Mouse (Mus musculus) left cerebral cortex, adult 9 months (tissue): ENCODE data around the gene Fras1.
A peak's percentile ranks its signal among the peaks of the same experiment; 100 is the strongest.

ENCODE experiments used
- DNase-seq, 2 experiments: peaks; one replicate each; pipeline ENCODE4 v3.0.0; 2022; ENCODE audit warnings: low spot score in 2 of 2

The Fras1 gene

GRCm38 (mm10) chr5:96681085-96681484 is 307.3 kb downstream of the Fras1 start:
- DNase-seq: no peak

- DNase-seq: no peak
Measured at GRCm38 (mm10) chr5:96682777-96683176, 309.0 kb downstream of the Fras1 start.

DNA sequence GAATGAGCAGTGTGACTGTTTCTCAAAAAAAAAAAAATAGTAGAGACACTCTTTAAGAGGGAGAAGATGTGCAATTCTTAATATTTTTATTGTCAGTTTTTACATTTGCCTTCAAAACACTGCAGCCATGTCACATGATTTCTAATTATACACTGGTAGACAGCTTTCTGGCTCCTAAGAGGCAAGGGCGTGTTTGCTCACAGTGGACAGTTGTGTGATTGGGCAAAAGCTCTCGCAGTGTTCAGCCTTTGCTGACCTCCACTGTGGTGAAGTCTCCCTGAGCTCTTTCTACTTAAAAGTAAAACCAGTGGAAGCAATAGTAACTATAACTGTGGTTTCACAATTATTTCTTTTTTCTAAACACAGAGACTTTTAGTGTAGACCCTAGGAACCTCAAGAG is 315.1 kb downstream of the Fras1 start:
- no peak for DNase-seq

- DNase-seq: no peak
Measured at GRCm38 (mm10) chr5:96698972-96699371, 325.2 kb downstream of the Fras1 start.

GRCm38 (mm10) chr5:96702706-96703625 is 329.2 kb downstream of the Fras1 start:
- DNase-seq: no peak

DNA sequence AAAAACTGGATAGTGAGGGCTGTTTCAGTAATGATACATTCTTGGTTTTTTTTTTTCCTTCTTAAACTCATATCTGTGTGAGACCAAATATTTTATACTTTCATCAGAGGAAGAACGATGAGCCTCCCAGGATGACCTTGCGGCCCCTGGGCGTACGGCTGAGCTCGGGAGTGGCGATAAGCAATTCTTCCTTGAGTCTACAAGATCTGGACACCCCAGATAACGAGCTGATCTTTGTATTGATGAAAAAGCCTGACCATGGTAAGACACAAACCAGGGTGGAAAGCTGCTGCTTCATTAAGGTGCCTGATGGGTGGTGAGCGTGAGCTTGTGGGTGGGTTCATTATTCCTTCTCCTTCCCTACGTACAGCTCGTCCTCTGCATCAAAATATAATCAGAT is 334.8 kb downstream of the Fras1 start:
- no peak for DNase-seq

GRCm38 (mm10) chr5:96712089-96712684 is 338.4 kb downstream of the Fras1 start:
- DNase-seq: no peak

- no peak for DNase-seq
Measured at GRCm38 (mm10) chr5:96712799-96713198, 339.0 kb downstream of the Fras1 start.

DNA sequence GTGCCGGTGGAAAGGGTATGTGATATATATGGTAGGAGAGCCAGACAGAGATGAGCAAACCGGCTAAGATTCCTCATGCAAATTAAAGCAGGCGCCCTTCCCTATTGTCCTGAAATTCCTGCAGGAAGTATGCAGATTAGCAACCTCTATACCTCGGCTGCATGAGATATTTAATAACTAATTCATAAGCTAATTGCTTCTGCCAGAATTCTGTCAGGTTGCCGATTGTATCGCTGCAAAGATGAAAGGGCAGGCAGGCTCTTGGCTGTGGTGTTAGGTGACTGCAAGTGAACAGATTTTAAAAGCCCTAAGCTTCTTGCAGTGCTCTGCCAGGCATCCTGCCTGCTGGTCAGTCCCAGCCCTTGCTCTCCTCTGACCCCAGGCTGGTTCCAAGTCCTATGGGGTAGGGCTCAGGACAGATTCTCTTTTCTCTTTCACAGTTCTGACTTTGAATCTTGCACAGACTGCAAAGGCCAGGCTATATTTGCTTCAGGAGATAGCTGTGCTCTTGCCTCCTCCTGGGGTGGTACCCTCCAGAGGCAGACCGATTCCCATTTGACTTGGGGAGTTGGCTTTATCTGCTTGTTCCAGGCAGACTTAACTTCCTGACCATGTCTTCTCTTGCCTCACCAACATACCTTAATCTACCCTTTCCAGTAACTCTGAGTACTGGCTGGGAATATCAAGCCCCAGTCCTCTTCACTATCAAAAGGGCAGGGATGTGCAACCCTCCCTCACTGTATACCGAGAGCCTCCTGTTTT is 342.7 kb downstream of the Fras1 start:
- DNase-seq: no peak

DNA sequence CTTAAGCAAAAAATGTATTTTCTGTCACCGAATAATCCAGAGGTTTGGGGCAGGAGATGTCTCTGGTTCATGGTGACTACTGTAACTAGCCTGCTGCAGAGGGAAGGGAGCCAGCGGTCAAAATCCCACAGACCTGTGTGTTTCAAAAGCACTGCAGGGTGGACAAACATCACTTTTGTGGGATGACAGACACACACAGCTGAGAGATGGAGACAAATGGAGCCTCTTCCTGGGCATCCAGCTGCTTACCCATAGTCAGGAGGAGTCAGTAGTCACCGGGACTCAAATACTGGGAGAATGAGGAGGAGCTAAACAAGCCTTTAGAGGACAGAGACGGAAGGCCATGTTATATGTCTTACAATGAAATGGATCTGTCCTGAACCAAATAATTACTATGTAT is 343.9 kb downstream of the Fras1 start:
- DNase-seq: no peak

DNA sequence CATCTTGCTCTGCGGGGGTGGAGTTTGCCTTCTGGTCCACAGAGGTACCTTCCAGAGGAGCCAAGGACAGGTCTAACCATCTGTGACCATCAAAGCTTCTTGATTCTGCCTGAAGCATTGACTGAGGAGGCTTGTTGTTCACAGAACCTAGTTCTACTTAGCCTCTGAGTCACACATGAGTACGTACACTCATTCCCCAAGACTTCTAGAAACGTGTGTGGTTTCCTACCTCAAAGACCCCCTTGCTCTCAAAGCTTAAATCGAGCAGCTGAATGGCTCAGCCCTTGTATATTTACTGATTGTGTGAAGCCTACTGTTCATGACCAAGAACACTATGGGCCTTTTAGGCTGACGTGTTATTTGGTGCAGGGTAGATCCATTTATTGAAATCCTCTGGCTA is 344.8 kb downstream of the Fras1 start:
- DNase-seq: no peak

- no peak for DNase-seq
Measured at GRCm38 (mm10) chr5:96719221-96719620, 345.5 kb downstream of the Fras1 start.

GRCm38 (mm10) chr5:96722690-96723089 is 348.9 kb downstream of the Fras1 start:
- no peak for DNase-seq

- DNase-seq: no peak
Measured at GRCm38 (mm10) chr5:96739138-96739878, 365.6 kb downstream of the Fras1 start.

GRCm38 (mm10) chr5:96747195-96747984 is 373.6 kb downstream of the Fras1 start:
- DNase-seq: no peak

GRCm38 (mm10) chr5:96757615-96758014 is 383.9 kb downstream of the Fras1 start:
- DNase-seq: no peak

DNA sequence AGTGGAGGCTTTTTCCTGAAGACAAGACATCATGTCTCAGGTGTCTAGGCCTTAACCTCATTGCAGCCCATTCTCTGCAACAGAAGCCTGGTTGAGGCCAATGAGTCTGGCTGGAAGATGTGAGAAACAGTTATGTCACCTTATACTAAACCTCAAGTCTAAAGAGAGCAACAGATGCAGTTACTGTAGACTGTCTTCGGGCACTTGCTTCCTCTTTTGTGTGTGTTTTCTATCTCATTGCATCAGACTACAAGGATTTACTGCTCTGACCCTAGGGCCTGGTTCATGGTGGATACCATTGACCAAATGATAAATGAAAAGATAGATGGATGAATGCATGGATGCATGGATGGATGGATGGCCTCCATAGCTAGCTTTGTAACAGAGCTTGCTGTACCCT is 388.3 kb downstream of the Fras1 start:
- no peak for DNase-seq

- DNase-seq: peak in 1 of 2 experiments; percentile 85
Measured at GRCm38 (mm10) chr5:96768846-96769471, 395.2 kb downstream of the Fras1 start.

DNA sequence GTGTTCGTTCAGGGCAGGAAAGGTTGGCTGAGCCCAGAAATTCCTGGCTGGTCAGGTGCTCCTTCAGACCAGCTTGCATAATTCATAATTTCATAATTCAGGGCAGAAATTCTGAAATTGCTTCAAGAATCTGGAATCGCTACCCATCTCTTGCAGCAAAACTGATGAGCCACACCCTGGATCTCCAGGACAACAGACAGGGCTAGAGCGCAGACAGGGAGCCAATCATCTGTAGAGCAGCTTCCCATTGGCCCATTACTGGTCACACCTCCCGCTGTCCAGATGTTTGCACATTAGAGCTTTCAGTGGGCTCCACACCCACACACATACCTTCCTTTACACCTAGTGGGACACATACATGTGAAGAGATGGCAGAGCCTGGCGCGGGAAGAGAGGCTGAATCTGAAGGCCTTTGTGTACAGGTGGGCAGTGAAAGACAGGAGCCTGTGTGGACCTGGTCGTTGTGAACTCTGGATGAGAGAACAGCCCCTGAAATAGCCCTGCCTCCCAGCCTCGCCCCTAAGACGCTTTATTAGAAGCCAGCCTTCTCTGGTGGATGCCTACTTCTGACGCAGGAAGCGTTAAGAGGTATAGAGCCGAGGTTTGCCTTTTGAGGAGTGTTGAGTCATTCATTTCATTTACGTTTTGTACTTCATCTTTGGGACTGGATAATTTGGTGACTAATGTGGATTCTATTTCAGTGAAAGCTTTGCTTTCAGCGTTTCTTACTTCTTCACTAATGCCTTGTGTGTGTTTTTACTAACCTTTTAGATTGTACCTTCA is 409.9 kb downstream of the Fras1 start:
- DNase-seq: no peak

GRCm38 (mm10) chr5:96785096-96785495 is 411.3 kb downstream of the Fras1 start:
- no peak for DNase-seq
